Mouse (Mus musculus): ENCODE data around the gene Tmem62. TPM values are rescaled to one million over a fixed set of nuclear protein-coding genes. Genes with fewer than 3 reads are reported as not detected.
"Not testable (repeated sequence)": the region's sequence is repeated elsewhere in the genome, so short reads cannot be mapped to it uniquely, and the experiment has no call there.

The Tmem62 gene
- polyA plus RNA-seq, 1 experiment from 2014 or later, result 6.5 TPM

DNA sequence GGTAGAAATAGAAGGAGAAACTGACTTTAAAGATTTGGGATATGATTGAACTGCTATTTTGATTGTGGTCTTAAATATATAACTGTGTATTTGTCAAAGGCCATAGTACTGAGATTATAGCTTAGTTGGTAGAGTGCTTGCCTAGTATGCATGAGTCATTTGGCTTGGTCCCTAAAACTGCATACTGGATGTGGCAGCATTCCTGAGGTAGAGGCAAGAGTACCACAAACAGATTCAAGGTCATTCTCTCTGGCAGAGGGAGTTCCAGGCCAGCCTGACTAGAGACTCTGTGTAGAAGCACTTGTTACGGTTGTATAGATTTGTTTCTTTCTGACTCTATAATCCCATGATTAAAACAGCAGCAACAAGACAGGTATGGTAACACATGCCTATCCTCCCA lies 3.0 kb downstream of the Tmem62 start:
- ATAC-seq (ENCODE audit: low FRiP score, low TSS enrichment), result no peak
- H3K36me3 ChIP-seq (ENCODE audit: control insufficient read depth, insufficient read depth, low read length), result no peaks in the 10 kb centered on the region
- H3K27ac ChIP-seq (ENCODE audit: low read depth, low read length), result no peak overlapping the region
- H3K4me3 ChIP-seq (ENCODE audit: low read length), result no peak overlapping the region
- WGBS, result 97% methylated on average over 1 of the region's 1 CpGs
- no peak overlapping the region for H3K4me2 ChIP-seq (replicated peaks; ENCODE audit: low read depth, low read length)
- H3K9ac ChIP-seq (ENCODE audit: low read depth, low read length), result no peak overlapping the region
- no peaks in the 10 kb centered on the region for H3K4me1 ChIP-seq (ENCODE audit: control insufficient read depth, insufficient read depth, low read length)
- H3K9me3 ChIP-seq (ENCODE audit: control insufficient read depth, low read length), result no peaks in the 10 kb centered on the region
- H3K27me3 ChIP-seq (ENCODE audit: control insufficient read depth, insufficient read depth, low read length), result no peaks in the 10 kb centered on the region

DNA sequence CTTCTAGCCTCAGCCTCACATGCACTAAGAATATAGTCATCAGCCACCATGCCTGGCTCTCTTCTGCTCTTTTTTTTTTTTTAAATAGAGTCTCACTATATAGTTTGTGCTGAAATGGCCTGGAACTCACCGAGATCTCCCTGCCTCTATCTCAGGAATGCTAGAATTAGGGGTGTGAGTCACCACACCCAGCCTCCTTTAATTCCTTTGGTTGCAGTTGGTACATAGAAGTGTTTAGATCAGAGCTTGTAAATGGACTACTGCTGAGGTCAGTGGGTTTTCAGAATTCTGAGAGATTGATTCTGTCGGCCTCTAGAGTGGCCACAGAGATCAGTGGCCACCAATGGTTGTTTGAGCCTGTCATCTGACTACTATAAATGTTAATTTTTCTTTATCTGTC lies 4.0 kb downstream of the Tmem62 start:
- H3K4me2 ChIP-seq (replicated peaks; ENCODE audit: low read depth, low read length), result no peak overlapping the region
- ATAC-seq (ENCODE audit: low FRiP score, low TSS enrichment), result no peak
- H3K27me3 ChIP-seq (ENCODE audit: control insufficient read depth, insufficient read depth, low read length), result no peaks in the 10 kb centered on the region
- no peaks in the 10 kb centered on the region for H3K36me3 ChIP-seq (ENCODE audit: control insufficient read depth, insufficient read depth, low read length)
- H3K4me1 ChIP-seq (ENCODE audit: control insufficient read depth, insufficient read depth, low read length), result no peaks in the 10 kb centered on the region
- no peak overlapping the region for H3K4me3 ChIP-seq (ENCODE audit: low read length)
- no peak overlapping the region for H3K27ac ChIP-seq (ENCODE audit: low read depth, low read length)
- WGBS, result 61% methylated on average over 2 of the region's 2 CpGs
- H3K9ac ChIP-seq (ENCODE audit: low read depth, low read length), result no peak overlapping the region
- no peaks in the 10 kb centered on the region for H3K9me3 ChIP-seq (ENCODE audit: control insufficient read depth, low read length)

DNA sequence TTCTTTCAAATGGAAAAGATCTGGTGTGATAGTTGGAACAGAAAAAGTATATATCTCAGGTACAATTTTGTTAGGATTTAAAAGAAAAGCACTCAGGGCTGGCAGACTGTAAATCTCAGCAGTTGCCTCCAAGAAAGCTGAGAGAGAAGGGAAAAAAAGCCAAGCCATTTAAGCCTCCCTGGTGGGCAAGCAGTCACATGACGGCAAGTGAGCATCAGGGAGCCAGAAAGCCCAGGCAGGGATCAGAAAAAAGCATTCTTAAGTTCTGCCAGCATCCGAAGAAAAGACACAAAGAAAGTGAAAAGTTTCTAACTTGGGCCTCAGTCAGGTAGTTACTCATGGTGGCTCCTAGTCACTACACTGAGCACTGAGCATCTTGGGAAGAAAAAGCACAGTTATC lies 6.8 kb downstream of the Tmem62 start:
- H3K9me3 ChIP-seq (ENCODE audit: control insufficient read depth, low read length), result no peaks in the 10 kb centered on the region
- H3K4me1 ChIP-seq (ENCODE audit: control insufficient read depth, insufficient read depth, low read length), result no peaks in the 10 kb centered on the region
- H3K27ac ChIP-seq (ENCODE audit: low read depth, low read length), result no peak overlapping the region
- 38% methylated on average over 2 of the region's 2 CpGs for WGBS
- no peak overlapping the region for H3K4me3 ChIP-seq (ENCODE audit: low read length)
- H3K36me3 ChIP-seq (ENCODE audit: control insufficient read depth, insufficient read depth, low read length), result no peaks in the 10 kb centered on the region
- H3K27me3 ChIP-seq (ENCODE audit: control insufficient read depth, insufficient read depth, low read length), result no peaks in the 10 kb centered on the region
- no peak overlapping the region for H3K9ac ChIP-seq (ENCODE audit: low read depth, low read length)
- no peak overlapping the region for H3K4me2 ChIP-seq (replicated peaks; ENCODE audit: low read depth, low read length)
- no peak for ATAC-seq (ENCODE audit: low FRiP score, low TSS enrichment)

DNA sequence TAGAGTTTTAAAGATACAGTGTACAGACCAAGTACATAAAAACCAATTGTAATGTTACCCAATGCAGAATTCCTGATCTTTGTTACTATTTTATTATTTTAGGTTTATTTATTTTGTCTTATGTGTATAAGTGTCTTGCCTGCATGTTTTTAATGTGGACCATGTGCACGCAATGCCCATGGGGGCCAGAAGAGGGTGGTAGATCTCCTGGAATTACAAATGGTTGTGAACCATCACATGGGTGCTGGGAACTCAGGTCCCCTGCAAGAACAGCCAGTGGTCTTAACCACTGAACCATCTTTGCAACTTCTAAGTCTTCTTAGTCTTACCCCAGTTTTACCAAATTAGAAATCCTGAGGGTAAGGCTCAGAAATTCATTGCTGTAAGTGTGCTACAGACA lies 8.4 kb downstream of the Tmem62 start:
- Histone ChIP-seq H3K27ac (ENCODE audit: low read depth, low read length) (no peak overlapping the region), H3K4me2 (replicated peaks; ENCODE audit: low read depth, low read length) (no peak overlapping the region), H3K9me3 (ENCODE audit: control insufficient read depth, low read length) (no peaks in the 10 kb centered on the region), H3K9ac (ENCODE audit: low read depth, low read length) (no peak overlapping the region), H3K36me3 (ENCODE audit: control insufficient read depth, insufficient read depth, low read length) (no peaks in the 10 kb centered on the region), H3K27me3 (ENCODE audit: control insufficient read depth, insufficient read depth, low read length) (no peaks in the 10 kb centered on the region), H3K4me1 (ENCODE audit: control insufficient read depth, insufficient read depth, low read length) (no peaks in the 10 kb centered on the region), H3K4me3 (ENCODE audit: low read length) (no peak overlapping the region)
- WGBS, result 98% methylated on average over 1 of the region's 1 CpGs
- ATAC-seq (ENCODE audit: low FRiP score, low TSS enrichment), result no peak

DNA sequence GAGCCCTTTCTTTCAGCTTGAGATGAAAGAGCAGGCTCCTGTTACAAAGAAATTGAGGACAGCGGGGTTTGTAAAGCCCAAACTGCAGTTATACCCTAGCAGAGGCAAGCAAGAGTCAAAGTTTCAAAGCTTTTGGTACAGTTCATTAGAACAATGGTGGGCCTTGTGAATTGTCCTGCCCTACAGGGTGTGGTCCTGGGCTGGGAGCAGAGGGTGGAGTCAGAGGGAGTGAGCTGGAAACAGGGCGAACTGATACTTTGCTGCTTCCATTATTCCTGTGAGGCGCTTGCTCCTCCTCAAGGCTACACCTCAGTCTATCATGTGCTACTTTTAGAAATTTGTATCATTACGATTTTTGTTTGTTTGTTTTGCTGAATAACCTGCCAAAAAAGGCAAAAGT lies 14.4 kb downstream of the Tmem62 start:
- 69% methylated on average over 4 of the region's 4 CpGs for WGBS
- H3K9me3 ChIP-seq (ENCODE audit: control insufficient read depth, low read length), result no peaks in the 10 kb centered on the region
- H3K27me3 ChIP-seq (ENCODE audit: control insufficient read depth, insufficient read depth, low read length), result no peaks in the 10 kb centered on the region
- H3K9ac ChIP-seq (ENCODE audit: low read depth, low read length), result no peak overlapping the region
- H3K4me2 ChIP-seq (replicated peaks; ENCODE audit: low read depth, low read length), result no peak overlapping the region
- H3K36me3 ChIP-seq (ENCODE audit: control insufficient read depth, insufficient read depth, low read length), result no peaks in the 10 kb centered on the region
- no peaks in the 10 kb centered on the region for H3K4me1 ChIP-seq (ENCODE audit: control insufficient read depth, insufficient read depth, low read length)
- ATAC-seq (ENCODE audit: low FRiP score, low TSS enrichment), result no peak
- H3K27ac ChIP-seq (ENCODE audit: low read depth, low read length), result no peak overlapping the region
- no peak overlapping the region for H3K4me3 ChIP-seq (ENCODE audit: low read length)

DNA sequence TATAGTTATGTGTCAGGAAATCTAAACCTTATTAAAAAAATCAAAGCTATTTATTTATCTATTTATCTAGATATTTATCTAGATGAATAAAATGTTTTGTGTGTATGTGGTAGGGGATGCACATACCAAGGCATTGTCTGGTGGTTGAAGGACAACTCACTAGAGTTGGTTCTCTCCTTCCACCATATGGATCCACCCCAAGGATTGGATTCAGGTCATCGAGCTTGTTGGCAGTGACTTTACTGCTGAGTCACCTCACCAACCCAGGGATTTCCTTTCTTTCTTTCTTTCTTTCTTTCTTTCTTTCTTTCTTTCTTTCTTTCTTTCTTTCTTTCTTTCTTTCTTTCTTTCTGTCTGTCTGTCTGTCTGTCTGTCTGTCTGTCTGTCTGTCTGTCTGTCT lies 19.8 kb downstream of the Tmem62 start:
- H3K9ac ChIP-seq (ENCODE audit: low read depth, low read length); H3K36me3 ChIP-seq (ENCODE audit: control insufficient read depth, insufficient read depth, low read length); H3K4me2 ChIP-seq (replicated peaks; ENCODE audit: low read depth, low read length); H3K9me3 ChIP-seq (ENCODE audit: control insufficient read depth, low read length); H3K27me3 ChIP-seq (ENCODE audit: control insufficient read depth, insufficient read depth, low read length); H3K4me1 ChIP-seq (ENCODE audit: control insufficient read depth, insufficient read depth, low read length); H3K27ac ChIP-seq (ENCODE audit: low read depth, low read length); H3K4me3 ChIP-seq (ENCODE audit: low read length); ATAC-seq (ENCODE audit: low FRiP score, low TSS enrichment): not testable (repeated sequence)
- WGBS, result 82% methylated on average over 1 of the region's 1 CpGs

DNA sequence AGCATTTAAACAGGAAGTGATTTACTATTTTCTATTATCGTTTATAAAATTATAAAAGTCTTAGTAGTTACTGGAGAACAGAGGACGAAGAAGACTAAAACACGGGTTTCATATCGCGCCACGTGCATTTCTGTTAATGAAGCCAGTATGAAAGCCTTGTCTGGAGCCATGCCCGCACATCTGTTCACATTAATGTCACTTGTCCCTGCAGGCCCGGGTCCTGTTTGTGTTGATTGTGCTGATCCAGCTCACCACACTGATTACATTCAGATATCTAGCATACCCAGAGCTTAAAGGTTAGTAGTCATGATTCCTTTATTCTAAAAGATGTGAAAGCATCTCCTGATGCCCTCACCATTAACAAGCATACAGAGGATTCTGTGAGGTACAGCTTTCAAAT lies 22.0 kb downstream of the Tmem62 start:
- Histone ChIP-seq H3K27ac (ENCODE audit: low read depth, low read length) (no peak overlapping the region), H3K9me3 (ENCODE audit: control insufficient read depth, low read length) (no peaks in the 10 kb centered on the region), H3K4me3 (ENCODE audit: low read length) (no peak overlapping the region), H3K4me1 (ENCODE audit: control insufficient read depth, insufficient read depth, low read length) (no peaks in the 10 kb centered on the region), H3K4me2 (replicated peaks; ENCODE audit: low read depth, low read length) (no peak overlapping the region), H3K36me3 (ENCODE audit: control insufficient read depth, insufficient read depth, low read length) (no peaks in the 10 kb centered on the region), H3K27me3 (ENCODE audit: control insufficient read depth, insufficient read depth, low read length) (no peaks in the 10 kb centered on the region), H3K9ac (ENCODE audit: low read depth, low read length) (no peak overlapping the region)
- no peak for ATAC-seq (ENCODE audit: low FRiP score, low TSS enrichment)
- WGBS, result 88% methylated on average over 8 of the region's 8 CpGs

DNA sequence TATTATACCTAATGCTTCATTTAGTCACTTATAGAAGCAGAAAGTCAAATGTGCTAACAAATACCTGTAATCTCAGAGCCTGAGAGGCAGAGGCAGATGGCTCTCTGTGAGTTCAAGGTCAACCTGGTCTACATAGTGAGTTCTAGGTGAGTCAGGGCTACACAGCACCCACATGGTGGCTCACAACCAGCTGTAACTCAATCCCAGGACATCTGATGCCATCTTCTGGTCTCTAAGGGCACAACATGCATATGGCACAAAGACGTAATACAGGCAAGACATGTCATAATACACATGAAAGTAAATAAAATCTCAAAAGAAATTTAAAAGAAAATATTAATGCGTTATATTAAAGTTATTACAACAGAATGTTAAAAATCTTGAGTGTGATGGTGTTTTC lies 26.8 kb downstream of the Tmem62 start:
- no peak overlapping the region for H3K4me3 ChIP-seq (ENCODE audit: low read length)
- no peaks in the 10 kb centered on the region for H3K4me1 ChIP-seq (ENCODE audit: control insufficient read depth, insufficient read depth, low read length)
- H3K27me3 ChIP-seq (ENCODE audit: control insufficient read depth, insufficient read depth, low read length), result no peaks in the 10 kb centered on the region
- no peaks in the 10 kb centered on the region for H3K9me3 ChIP-seq (ENCODE audit: control insufficient read depth, low read length)
- H3K27ac ChIP-seq (ENCODE audit: low read depth, low read length), result no peak overlapping the region
- WGBS, result 76% methylated on average over 2 of the region's 2 CpGs
- no peak for ATAC-seq (ENCODE audit: low FRiP score, low TSS enrichment)
- no peaks in the 10 kb centered on the region for H3K36me3 ChIP-seq (ENCODE audit: control insufficient read depth, insufficient read depth, low read length)
- no peak overlapping the region for H3K9ac ChIP-seq (ENCODE audit: low read depth, low read length)
- H3K4me2 ChIP-seq (replicated peaks; ENCODE audit: low read depth, low read length), result no peak overlapping the region

DNA sequence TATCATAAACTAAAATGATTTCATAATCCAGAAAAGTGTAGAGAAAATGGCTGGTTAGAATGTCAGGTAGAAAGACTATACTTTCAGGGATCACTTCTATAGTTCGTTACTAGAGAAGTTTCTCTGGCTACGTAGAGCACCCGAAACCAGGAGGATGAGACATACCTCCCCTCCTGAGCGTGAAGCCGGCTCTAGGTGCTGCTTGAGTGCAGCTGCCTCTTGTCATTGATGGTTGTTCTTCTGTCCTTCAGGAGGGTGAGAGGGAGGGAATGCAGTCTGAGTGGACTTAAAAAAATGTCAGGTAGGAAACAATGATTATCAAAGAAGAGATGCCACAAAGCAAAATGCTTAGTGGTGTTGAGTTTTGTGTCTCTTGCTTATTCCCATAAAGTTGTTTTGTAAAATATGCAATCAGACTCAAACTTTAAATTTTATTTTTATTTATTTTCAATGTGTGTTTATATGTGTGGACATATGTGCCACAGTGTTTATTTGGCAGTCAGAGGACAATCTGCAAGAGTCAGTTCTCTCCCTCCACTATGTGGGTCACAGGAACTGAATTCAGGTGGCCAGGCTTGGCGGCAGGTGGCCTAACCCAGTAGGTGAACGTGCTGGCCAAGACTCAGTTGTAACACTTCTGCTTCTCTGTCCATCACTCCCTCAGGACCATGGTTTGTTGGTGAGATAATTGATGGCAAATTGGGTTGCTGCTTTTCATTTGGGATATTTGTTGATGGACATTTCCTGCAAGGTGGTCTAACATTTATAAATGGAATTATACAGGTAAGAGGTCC lies 27.4 kb downstream of the Tmem62 start:
- Histone ChIP-seq H3K4me1 (ENCODE audit: control insufficient read depth, insufficient read depth, low read length) (peaks cover 4% of the 10 kb centered on the region; the same call in 1 of the 2 replicates), H3K9ac (ENCODE audit: low read depth, low read length) (no peak overlapping the region), H3K9me3 (ENCODE audit: control insufficient read depth, low read length) (no peaks in the 10 kb centered on the region), H3K4me2 (replicated peaks; ENCODE audit: low read depth, low read length) (no peak overlapping the region), H3K4me3 (ENCODE audit: low read length) (no peak overlapping the region), H3K27me3 (ENCODE audit: control insufficient read depth, insufficient read depth, low read length) (no peaks in the 10 kb centered on the region), H3K27ac (ENCODE audit: low read depth, low read length) (no peak overlapping the region), H3K36me3 (ENCODE audit: control insufficient read depth, insufficient read depth, low read length) (no peaks in the 10 kb centered on the region)
- 80% methylated on average over 7 of the region's 7 CpGs for WGBS
- ATAC-seq (ENCODE audit: low FRiP score, low TSS enrichment), result no peak
